Mouse (Mus musculus) c-Kit-positive CD71-positive TER-119-positive erythroid progenitor cells, embryonic 14.5 days (primary cell): ENCODE measurements around the gene Rwdd2a.
"Not testable (repeated sequence)": the region's sequence is repeated elsewhere in the genome, so short reads cannot be mapped to it uniquely, and the experiment has no call there.

Experiments used
- DNase-seq: peaks from one replicate; pipeline ENCODE4 v3.0.0-alpha.2; 2013; ENCODE audit warnings: low spot score

Gene Rwdd2a

DNA sequence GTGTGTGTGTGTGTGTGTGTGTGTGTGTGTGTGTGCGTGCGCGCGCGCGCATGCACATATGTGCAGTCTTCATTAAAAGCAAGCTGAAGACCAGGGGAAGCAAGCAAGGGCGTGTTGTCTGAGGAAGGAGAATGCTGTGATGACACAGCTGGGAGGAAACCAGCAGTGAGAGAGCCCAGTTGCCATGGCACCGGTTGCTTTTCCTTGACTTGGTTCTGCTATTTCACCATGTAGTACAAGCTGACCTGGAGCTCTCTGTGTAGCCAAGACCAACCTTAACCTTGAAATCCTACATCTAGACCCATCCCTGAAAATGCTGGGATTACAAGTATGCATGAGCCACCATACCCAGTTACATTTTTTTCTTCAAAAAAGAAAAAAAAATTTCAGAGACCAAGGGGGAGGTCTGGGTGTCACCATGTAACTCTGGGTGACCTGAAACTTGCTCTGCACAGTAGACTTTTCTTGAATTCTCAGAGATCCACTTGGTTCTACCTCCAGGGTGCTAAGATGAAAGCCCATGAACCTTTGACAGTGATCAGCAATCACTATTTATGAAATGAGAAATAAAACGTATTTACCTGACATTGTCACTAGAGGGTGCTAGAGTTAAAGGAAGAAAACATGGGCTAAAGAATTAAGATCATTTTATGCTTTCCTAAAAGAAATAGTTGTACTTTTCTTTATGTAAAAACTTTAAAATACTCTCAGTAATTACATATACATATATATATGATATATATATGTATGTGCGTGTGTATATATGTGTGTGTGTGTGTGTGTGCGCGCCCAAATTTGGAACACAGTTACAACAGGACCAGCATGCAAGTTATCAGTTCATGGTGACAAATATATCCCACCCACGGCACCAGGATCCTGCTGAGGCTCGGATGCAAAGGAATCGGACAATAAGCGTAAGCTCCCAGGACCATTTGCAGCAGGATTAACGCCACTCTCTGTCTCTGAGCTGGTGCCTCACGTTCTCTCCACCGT lies 21.2 kb downstream of the Rwdd2a start:
- DNase-seq = no peak

DNA sequence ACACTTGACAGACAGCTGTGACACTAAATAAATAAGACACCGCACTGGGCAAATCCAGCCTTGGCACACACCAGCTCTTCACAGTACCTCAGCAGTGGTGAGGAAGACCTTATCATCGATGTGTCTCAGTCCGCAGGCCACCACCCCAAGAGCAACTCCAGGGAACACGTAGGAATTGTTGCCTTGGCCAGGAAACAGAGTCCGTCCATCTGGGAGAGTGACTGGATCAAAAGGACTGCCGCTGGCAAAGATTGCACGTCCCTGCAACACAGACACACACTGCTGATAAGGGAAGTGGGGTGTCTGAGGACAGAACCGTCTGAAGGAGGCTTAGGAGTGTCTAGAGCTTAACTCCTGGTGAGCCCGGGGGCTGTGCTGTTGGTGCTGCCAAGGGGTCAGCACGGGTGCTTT lies 22.6 kb downstream of the Rwdd2a start:
- not testable (repeated sequence) for DNase-seq

DNA sequence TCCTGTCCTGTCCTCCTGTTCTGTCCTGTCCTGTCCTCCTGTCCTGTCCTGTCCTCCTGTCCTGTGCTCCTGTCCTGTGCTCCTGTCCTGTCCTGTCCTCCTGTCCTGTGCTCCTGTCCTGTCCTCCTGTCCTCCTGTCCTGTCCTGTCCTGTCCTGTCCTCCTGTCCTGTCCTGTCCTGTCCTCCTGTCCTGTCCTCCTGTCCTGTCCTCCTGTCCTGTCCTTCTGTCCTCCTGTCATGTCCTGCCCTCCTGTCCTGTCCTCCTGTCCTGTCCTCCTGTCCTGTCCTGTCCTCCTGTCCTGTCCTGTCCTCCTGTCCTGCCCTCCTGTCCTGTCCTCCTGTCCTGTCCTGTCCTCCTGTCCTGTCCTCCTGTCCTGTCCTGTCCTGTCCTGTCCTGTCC lies 25.2 kb downstream of the Rwdd2a start:
- DNase-seq = not testable (repeated sequence)

DNA sequence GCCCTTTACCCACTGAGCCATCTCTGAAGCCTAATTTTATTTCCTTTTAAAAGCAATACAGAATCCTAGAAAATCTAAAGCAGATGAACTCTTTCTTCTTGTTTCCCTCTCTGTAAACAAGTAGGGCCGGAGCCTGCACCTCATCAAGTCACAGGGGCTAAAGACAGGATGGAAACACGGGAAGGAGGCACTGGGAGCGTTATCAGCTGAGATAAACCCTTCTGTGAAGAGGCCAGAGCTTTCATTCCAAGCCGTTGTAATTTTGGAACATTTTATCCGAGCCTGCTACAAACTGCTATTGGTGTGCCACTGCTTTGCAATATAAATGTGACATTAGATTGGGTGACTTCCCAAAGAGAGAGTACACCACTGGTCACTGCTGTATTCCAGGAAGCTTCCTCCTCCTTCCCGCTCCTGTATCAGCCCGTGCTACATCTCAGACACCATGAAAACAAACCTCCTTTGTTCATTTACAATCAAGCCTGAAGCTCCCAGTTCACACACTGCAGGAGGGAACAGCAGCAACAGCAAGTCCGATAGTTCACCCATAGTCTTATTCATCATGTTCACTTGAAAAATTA lies 28.0 kb downstream of the Rwdd2a start:
- no peak for DNase-seq

- DNase-seq = no peak
Observed at GRCm38 (mm10) chr9:86605776-86606175, 34.0 kb downstream of the Rwdd2a start.

DNA sequence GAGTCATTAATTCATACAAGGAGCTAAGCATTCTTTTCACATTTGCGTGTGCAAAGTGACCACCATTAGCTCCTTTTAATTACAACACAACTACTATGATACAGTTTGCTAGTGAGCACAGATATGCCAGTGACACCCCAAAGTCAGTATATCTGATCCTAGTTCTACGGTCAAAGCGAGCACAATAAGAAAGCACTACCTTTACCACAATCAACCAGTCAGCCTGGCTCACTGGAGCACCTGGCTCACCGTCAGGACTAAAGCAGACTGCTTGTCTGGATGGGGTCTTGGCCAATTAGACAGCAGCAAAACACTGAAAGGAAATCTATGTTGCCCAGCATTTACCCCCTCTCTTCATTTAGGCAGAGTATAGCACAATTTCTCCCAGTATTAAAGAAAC lies 40.3 kb downstream of the Rwdd2a start:
- DNase-seq = no peak

DNA sequence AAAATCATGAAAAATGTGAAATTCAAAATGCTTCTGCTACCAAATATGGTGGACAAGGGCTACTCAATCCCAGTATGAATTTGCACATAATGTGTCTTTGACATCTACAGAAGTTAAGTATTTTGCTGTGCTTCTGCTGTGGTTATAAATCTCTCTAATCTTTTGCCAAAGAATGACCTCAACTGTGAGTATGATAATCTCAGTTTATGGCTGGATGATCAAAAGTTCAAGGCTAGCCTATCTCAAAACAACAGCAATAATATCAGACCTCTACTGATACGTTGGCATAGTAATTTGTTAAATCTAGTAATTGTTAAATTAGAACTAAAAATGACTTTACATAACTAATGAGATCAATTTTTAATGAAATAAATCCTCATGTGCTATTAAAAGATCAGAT lies 44.0 kb downstream of the Rwdd2a start:
- no peak for DNase-seq

GRCm38 (mm10) chr9:86617837-86618492 lies 46.2 kb downstream of the Rwdd2a start:
- DNase-seq = no peak

DNA sequence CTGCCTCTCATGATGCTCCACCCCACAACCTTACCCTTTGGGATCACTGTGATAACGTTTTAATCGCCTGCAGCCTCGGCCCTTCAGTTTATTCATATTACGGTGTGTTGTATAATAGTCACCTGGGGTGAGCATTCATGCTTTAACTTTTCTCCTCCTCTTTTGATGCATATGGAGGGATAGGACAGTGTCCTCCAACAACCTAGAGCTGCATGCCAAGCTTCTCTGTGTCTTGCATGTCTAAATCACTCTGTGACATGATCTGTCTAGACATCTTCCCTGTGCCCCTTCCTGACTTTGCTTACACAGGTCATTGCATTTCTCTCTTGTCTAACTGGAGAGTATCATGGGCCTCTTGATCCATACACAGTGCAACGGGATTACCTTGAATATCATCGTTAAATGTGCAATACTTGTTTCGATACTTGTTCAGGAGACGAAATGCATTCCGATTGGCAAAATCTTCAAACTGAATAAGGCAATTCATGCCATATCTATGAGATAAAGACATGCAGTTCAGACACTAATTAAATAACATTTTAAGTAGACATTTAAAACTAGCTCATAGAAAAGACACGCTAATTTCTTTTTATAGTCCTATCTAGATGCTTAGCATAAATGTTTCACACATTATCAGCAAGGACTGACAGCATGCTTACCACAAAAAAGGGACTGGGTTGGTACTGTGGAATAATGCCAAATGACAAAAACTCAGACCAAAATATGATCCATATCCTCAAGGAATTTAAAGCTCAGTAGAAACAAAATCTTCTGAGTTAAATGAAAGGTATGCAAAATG lies 47.7 kb downstream of the Rwdd2a start:
- no peak for DNase-seq

GRCm38 (mm10) chr9:86622062-86622461 lies 50.3 kb downstream of the Rwdd2a start:
- DNase-seq = no peak

- no peak for DNase-seq
Observed at GRCm38 (mm10) chr9:86624039-86624438, 52.2 kb downstream of the Rwdd2a start.
